Mouse (Mus musculus): ENCODE measurements around the gene Tjp1. TPM values are rescaled to one million over a fixed set of nuclear protein-coding genes. Genes with fewer than 3 reads are reported as not detected.

The Tjp1 gene
- total RNA-seq, 2 experiments from 2014 or later, result 101 to 110 TPM

DNA sequence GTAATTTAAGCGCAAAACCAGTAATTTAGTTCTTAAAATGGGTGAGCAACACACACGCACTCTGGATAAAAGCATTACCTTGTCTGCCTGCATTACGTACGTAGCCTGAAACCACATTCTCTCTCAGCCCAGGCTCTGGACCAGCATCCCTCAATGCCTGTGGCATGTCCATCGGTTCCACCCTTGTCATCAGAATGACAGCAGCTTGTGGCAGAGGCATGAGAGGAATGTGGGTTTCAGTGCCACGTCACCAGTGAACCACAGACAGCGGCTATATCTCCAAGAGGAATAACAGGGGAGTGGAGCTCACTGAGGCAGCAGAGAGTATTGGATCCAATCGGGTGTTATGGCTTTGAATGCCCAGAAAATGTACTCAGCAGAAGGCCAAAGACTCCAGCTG lies 88.1 kb downstream of the Tjp1 start:
- intact Hi-C loops (cut with DNase I), result no loop called here
- no peak for DNase-seq

GRCm38 (mm10) chr7:65438146-65438545 lies 89.4 kb downstream of the Tjp1 start:
- intact Hi-C loops (cut with DNase I), result no loop called here
- DNase-seq, result no peak

DNA sequence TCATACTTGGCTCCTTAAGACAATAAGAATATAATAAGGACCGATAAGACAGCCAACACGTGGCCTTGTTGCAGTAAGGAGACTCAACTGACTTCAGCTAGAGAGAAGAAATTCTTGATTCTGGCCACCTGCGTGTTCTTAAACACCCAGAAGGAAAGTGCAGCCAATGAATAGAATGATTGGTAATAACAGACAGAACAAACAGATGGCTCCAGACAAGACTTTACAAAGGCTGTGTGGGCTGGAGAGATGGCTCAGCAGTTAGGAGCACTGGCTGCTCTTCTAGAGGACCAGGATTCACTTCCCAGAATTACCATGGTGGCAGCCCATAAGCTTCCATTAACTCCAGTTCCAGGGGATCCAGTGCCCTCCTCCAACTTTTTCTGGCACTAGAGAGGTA lies 90.7 kb downstream of the Tjp1 start:
- no peak for DNase-seq

DNA sequence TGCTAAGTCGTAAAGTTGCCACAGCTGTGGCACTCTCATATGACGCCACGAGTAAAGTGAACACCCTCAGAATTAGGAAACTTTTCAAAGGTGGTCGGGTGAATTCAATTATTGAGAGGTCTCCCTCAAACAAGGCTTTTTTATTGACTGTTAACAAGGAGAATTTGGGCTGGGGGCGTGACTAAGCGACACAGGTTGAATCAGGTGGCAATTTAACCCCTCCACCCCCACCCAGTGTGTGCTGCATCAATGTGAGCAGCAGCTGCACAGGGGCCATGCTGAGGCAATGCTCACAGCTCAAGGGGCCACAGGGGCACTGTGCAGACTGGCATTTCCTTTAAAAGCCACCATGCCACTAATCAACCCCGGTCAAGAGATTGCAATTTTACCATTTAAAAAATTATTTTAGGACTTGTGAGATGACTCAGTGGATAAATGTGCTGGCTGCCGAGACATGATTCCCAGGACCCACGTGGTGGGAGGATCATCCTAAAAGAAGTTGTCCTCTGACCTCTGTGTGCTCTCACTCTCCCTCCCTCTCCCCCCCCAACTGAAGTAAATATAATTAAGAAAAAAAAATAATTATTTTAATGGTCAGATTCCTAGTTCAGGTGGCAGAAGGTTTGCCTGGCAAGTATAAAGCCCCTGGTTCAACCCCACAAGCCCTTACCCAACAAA lies 96.4 kb downstream of the Tjp1 start:
- intact Hi-C loops (cut with DNase I), result no loop called here
- DNase-seq, result no peak

More for the DNA sequence above, 90.7 kb downstream of the Tjp1 start:
- intact Hi-C loops (cut with DNase I), result no loop called here

DNA sequence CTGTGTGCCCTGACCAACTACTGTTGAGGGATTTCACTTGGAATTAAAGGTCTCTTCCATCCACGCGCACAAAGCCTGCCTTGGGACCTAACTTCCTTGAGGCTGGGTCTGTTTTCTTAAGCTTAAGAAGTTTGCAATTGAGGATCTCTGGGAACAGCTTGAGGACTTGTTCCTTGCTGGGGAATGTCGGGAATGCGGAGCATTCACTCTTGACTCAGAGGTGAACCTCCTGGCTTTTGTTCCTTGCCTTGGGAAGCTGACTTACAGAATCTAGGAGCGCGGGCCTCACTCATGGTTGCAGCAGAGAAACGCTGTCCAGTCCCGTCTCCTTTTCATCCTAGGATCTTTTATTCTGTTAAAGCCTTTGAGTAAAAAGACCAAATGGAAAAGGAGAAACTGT lies 97.2 kb downstream of the Tjp1 start:
- intact Hi-C loops (cut with DNase I), result no loop called here
- DNase-seq, result no peak

DNA sequence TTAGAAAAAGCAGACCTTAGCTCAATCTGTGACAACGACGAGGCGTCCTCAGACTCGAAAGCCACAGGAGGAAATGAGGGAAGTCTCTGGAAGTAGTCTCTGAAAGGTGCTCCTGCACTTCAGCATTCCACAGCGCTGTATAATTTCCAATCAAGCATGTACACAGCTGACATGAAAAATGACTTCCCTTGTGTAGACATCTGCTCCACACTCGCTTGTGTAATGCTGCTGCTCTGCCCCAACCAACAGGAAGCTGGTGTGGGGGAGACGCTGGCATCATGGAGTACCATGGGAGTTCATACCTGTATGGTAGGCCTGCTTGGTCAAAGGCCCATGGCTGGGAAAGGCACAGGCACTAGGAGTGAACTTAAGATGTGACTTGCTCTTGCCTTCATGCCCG lies 103.1 kb downstream of the Tjp1 start:
- DNase-seq, result no peak
- intact Hi-C loops (cut with DNase I), result no loop called here

DNA sequence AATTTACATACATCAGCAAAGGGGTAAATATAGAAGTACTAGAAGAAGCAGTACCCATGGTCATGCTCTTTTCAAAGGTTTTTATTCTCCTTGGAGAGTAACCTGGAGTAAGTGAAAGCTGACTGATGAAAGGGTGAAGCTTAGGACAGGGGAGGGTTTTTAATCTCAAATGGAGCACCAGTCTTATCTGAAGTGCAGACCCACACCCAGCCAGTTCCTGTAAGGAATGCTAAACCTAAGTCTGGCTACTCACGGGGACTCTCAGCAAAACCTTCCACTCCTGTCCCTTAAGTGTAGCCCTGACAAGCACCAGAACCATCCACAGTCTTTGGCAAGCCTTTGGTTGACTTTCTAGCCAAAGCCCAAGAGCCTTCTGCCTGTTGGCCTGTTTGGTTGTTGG lies 105.1 kb downstream of the Tjp1 start:
- no peak for DNase-seq
- intact Hi-C loops (cut with DNase I), result no loop called here

GRCm38 (mm10) chr7:65421451-65421850 lies 106.1 kb downstream of the Tjp1 start:
- DNase-seq, result peak; percentile 57
- intact Hi-C loops (cut with DNase I), result no loop called here

- intact Hi-C loops (cut with DNase I), result no loop called here
- no peak for DNase-seq
These were observed 107.7 kb downstream of the Tjp1 start for GRCm38 (mm10) chr7:65419926-65420325.

DNA sequence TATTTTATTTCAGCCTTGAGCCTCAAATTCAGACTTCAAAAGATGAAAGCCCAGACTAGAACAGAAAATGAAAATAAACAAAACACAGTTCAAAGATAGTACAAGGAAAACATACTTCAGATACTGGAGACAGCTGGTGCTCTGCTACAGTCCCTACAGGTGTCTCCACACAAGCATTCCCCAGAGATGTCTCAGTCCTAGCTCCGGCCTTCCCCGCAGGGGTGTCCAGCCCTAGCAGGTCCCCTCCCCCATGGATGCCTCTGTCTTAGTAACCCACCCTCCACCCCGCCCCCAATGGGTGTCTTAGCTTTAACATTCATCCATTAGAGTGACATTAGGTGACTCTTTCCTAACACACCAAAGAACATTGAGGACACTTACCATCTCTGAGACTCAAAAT lies 108.6 kb downstream of the Tjp1 start:
- intact Hi-C loops (cut with DNase I), result no loop called here
- DNase-seq, result no peak

GRCm38 (mm10) chr7:65418366-65418911 lies 109.1 kb downstream of the Tjp1 start:
- intact Hi-C loops (cut with DNase I), result no loop called here
- DNase-seq, result no peak

GRCm38 (mm10) chr7:65417231-65418100 lies 110.1 kb downstream of the Tjp1 start:
- DNase-seq, result no peak
- intact Hi-C loops (cut with DNase I), result no loop called here

DNA sequence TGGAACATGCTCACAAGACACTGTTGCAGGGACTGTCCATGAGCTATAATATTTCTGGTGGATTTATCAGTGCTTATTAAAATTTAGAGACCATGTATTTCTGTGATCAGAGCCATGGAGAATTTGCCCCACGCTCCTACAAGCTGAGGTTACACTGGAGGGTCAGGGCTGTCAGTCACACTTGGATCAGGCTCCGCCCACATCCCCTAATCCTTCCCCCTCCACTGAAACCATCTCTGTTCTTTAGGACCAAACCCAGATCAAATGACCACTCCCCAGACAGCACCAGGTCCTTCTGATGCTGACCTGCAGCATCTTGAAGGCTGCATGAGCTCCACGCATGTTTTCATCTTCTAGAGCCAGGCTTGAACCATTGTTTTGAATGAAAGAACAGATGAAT lies 111.1 kb downstream of the Tjp1 start:
- DNase-seq, result no peak
- intact Hi-C loops (cut with DNase I), result no loop called here

DNA sequence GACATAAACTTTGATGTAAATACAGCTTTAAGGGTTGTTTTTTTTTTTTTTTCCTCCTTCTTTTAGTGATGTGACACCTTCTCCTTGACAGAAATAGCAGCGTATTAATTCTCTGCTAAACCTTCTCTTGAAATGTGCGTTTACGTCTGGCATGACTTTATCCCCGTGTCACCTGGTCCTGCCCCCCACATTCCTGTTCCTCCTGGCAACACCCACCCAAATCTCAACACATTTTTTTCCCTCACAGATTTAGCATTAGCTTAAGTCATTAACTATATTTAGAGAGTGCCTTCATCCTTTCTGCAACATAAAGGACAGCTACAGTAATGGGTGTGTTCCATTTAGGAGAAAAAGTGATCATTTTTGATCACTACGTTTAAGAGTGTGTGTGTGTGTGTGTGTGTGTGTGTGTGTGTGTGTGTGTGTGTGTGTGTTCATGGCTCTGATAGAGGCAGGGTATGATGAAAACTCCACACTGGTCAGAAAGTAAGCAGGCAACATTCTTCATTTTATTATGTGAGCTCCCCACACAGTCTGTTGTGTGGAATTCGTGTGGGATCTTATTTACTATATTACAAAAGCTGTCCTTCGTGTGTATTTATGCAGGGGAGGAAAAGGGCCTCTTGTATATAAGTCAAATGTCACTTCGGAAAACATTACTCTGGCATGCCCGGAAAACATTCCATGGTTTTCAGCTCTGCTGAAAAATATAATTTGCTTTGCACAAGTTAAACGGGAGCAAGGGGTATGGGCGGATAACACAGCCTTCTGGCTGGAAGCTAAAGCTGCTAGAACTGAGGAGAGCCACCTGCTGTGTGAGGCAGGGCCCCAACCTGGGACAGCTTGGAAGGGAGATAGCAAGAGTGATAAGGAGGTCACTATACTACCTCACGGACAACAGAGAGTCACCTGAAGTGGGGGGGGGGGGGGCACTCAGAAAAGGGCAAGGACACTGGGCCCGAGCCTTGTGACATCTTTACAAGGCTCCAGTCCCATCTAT lies 113.3 kb downstream of the Tjp1 start:
- DNase-seq, result no peak
- intact Hi-C loops (cut with DNase I), result no loop called here

DNA sequence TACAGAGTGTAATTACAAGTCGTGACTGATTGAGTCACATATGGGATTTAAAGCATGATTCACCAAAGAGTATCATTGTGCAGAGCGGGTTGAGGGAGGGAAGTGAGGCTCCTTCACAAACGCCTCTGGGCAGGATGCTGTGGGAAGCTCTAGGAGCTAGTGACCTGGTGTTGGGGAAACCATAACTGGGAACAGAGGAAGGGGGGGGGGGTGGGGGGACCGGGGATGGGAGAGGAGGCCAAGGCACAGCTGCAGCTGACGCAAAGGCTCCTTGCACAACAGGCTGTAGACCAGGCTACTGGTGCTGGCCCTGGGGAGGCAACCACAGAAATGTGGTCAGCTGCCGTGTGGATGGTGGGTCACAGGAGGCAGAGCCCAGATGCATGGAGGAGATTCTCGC lies 116.9 kb downstream of the Tjp1 start:
- intact Hi-C loops (cut with DNase I), result no loop called here

GRCm38 (mm10) chr7:65406427-65406826 lies 121.2 kb downstream of the Tjp1 start:
- intact Hi-C loops (cut with DNase I), result no loop called here
- no peak for DNase-seq

More for the DNA sequence above, 116.9 kb downstream of the Tjp1 start:
- no peak for DNase-seq

GRCm38 (mm10) chr7:65402516-65402915 lies 125.1 kb downstream of the Tjp1 start:
- intact Hi-C loops (cut with DNase I), result no loop called here

DNA sequence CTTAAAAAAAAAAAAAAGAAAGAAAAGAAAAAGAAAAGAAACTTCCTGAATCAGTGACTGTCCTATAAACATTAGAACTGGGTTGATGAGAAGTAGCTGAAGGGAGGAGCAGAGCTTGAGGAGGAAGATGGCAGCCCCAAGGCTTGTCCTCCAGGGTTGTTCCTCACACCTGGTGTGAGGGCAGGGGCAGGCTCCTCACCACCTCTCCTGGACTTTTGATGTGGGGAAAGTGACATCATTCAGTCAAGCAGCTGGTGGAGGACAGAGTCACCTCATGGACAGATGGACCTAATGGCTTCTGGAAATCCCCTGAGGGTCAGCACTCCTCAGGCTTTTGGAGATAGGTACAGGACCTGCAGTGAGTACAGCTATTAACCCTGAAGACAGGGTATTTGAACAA lies 126.0 kb downstream of the Tjp1 start:
- no peak for DNase-seq
- intact Hi-C loops (cut with DNase I), result no loop called here

More at GRCm38 (mm10) chr7:65402516-65402915, 125.1 kb downstream of the Tjp1 start:
- no peak for DNase-seq

GRCm38 (mm10) chr7:65395891-65396290 lies 131.7 kb downstream of the Tjp1 start:
- intact Hi-C loops (cut with DNase I), result no loop called here
- DNase-seq, result no peak

- DNase-seq, result no peak
- intact Hi-C loops (cut with DNase I), result no loop called here
These were observed 132.4 kb downstream of the Tjp1 start for GRCm38 (mm10) chr7:65395166-65395565.

DNA sequence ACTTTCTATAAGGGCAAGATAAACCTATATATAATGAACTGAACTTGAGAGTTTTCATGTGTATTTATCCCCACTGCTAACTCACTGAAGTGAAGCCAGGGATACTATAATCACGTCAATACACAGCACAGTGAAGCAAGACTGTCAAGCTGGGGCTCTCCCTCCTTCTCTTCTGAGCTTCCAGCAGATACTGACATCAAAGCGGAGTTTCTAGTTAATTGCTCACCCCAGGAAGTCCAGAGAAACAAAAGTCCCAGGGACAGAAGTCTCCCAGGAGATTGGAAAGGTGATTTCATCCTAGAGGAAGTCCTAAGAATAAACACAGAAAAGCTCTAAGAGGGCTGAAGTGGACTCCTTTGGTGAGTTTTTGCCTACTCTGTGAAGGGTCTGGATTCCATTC lies 132.9 kb downstream of the Tjp1 start:
- intact Hi-C loops (cut with DNase I), result no loop called here
- no peak for DNase-seq

Data from left cerebral cortex, postnatal 4 days (tissue).